Comparison of ENCODE assay signal across 8 mouse cellular contexts in the genomic region with DNA sequence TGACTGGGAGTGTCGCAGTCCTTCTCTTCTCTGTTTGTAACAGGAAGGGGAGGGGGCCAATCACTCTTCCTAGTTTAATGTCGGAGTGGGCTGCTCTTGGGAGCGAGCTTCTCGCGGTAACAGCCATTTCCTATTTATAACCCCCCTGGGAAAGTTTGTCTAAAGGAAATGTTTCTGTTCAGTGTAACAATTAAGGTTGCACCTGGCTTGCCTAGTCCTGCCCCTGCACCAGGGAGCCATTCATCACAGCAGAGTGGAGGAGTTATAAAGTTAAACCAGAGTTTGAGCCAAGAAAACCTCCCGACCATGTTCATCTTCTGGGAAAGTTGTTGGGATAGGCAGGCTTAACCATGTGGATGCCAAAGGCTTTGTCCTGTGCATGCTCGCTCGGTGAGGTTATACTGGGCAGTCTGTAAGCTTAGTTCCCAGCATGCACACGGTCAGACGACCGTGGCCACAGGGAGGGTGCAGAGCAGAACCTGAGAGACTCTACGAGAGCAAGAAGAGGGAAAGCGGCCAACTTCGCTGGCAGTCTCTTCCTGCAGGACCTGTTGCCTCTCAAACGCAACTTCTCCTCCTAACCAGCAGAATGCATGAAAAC.
DNase-seq lines count a peak whose midpoint lies in the region; ATAC-seq lines count a peak whose summit lies in the region.
"Had no signal": no experiment of that assay in that cellular context is flagged by ENCODE, and none has a peak within 500 bp of the region (broad histone marks: within the 10 kb centered on the region; RNA-seq: fewer than 3 reads in every experiment).

No protein-coding gene starts in this region.

- no peak overlapping the region; the same call in 1 of the 2 replicates for H3K9ac ChIP-seq in limb, embryonic 11.5 days (ENCODE audit: low read length)

- H3K27ac ChIP-seq in limb, embryonic 11.5 days (replicated peaks; ENCODE audit: low read depth, low read length) = peak overlapping the region; percentile 82

- ATAC-seq in limb, embryonic 11.5 days (ENCODE audit: insufficient number of reproducible peaks, low FRiP score, low TSS enrichment, low read depth) = peak; percentile 89
- no peak for ATAC-seq in erythroblast, adult 5-6 weeks (replicated peaks; ENCODE audit: low FRiP score, poor library complexity, severe bottlenecking)

- 0 out of 2 replicates have a peak overlapping the region, but pooled peaks have one; percentile 10 for H3K4me3 ChIP-seq in limb, embryonic 11.5 days (ENCODE audit: low read depth, low read length)
- H3K4me3 ChIP-seq: myocyte had no signal

- 8% methylated on average over 15 of the region's 15 CpGs for WGBS in limb, embryonic 11.5 days

- peak overlapping the region; percentile 42 for H3K4me2 ChIP-seq in limb, embryonic 11.5 days (ENCODE audit: low read depth, severe bottlenecking)

- H3K27me3 ChIP-seq in limb, embryonic 11.5 days (ENCODE audit: control insufficient read depth, insufficient read depth, low read length) = no peaks in the 10 kb centered on the region

- H3K36me3 ChIP-seq in limb, embryonic 11.5 days (ENCODE audit: control insufficient read depth, insufficient read depth, low read length) = no peaks in the 10 kb centered on the region

- peaks cover 20% of the 10 kb centered on the region for H3K4me1 ChIP-seq in limb, embryonic 11.5 days (ENCODE audit: control insufficient read depth, insufficient read depth, low read length)

- no peaks in the 10 kb centered on the region for H3K9me3 ChIP-seq in limb, embryonic 11.5 days (ENCODE audit: control insufficient read depth, low read length)

- peak; percentile 2 to 37 for DNase-seq in urinary bladder, postnatal 36 days (ENCODE audit: low spot score in 2 of 2)
- DNase-seq in urinary bladder, postnatal 25 days (ENCODE audit: low spot score) = no peak
- peak; percentile 24 for DNase-seq in gonadal fat pad, adult 2 months (ENCODE audit: low read depth)
- peak; percentile 77 for DNase-seq in limb, embryonic 11.5 days (ENCODE audit: low spot score)
- no peak for DNase-seq in right cerebral cortex, postnatal 4 days
- DNase-seq in frontal cortex, postnatal 36 days (ENCODE audit: low spot score in 2 of 2) = no peak

Comparison
In these comparisons a context has a peak if more than half of its experiments do, and no peak if none do; other contexts are left out.
1. DNase-seq: peak in urinary bladder, postnatal 36 days (2 of 2), gonadal fat pad, adult 2 months (single experiment) and limb, embryonic 11.5 days (single experiment); none in urinary bladder, postnatal 25 days (single experiment), right cerebral cortex, postnatal 4 days (single experiment) and frontal cortex, postnatal 36 days (0 of 2).